Mouse (Mus musculus) duodenum, adult 2 months (tissue): Measurements from ENCODE around the gene Lonp1. TPM values are rescaled to one million over a fixed set of nuclear protein-coding genes. Genes with fewer than 3 reads are reported as not detected.

Source experiments
- polyA plus RNA-seq: library from polyadenylated mRNA; depleted of rRNA; stranded (reverse); fragments of >200 nt; gene quantifications from 2 replicates; pipeline ENCODE4 v1.2.3, GENCODE M21; 2012; ENCODE audit warnings: low replicate concordance; rRNA removed

The Lonp1 gene
- polyA plus RNA-seq, result 47.0 and 47.8 TPM in 2 replicates

DNA sequence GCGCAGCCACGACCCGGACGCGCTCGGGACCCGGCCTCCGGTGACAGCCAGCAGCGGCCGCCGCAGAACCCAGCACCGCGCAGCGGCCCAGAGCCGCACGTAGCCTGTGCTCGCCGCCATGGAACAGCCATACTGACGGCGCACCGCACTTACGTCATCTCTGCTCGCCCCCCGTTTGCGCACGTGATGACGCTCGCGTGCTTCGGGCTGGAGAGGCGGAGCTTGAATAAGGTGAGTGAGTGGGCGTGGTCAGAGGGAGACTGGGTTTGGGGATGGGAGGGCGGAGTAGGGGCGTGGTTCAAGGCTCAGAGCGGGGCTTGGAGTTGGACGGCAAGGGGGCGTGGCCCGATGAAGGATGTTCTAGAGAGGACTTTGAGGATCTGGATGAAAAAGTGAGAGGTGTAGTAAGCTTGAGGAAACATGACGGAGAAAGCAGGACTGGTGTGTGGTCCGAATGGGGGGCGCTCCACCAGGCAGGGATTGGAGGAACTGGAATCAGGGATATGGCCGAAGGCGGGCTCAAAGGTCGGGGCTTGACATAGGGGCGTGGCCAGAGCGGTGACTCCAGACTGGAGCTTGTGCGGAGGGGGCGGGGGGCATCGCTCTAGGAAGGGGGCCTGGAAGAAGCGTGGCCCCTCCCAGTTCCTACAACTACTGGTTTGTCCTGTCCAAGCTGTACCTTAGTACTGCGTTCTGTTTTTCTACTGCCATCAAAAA is at the start of gene Lonp1:
Gene Lonp1 (minus strand): TSS at position 134 of the 717 bp plus-strand sequence.

DNA sequence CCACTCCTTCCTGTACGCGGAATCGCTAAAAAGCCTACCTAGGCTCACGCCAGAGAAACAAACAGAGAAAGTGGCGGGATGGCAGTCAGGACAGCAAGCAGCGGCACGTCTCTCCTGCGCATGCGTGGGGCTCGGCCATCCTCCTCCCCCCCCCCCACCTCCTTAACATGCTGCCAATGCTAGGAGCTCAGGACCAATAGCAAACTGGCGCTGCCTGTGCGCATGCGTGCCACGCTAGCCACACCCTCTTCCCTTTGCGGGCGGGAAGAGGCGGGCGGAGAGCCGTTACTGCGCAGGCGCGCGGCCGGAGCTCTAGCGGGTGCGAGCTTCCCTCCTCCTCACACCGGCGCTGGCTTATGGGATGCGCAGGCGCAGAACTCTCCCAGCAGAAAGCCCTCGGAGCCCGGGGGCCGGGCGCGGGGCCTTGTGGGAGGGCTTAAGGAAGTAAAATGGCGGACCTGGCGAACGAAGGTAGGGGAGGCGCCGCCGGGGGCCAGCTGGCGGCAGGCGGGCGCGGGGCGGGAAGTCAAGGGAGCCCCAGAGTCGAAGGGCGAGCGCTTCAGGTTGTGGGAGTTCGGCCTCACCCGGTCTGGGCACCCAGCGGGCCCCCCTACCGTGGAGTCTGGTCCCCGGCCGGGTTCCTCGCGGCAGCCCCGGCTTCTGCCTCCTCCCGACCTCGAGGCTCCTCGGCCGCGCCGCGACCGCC is 46.4 kb upstream of the Lonp1 start, which contains the start of gene Ranbp3:
Gene Ranbp3 (plus strand): TSS at position 354 of the 706 bp plus-strand sequence.

DNA sequence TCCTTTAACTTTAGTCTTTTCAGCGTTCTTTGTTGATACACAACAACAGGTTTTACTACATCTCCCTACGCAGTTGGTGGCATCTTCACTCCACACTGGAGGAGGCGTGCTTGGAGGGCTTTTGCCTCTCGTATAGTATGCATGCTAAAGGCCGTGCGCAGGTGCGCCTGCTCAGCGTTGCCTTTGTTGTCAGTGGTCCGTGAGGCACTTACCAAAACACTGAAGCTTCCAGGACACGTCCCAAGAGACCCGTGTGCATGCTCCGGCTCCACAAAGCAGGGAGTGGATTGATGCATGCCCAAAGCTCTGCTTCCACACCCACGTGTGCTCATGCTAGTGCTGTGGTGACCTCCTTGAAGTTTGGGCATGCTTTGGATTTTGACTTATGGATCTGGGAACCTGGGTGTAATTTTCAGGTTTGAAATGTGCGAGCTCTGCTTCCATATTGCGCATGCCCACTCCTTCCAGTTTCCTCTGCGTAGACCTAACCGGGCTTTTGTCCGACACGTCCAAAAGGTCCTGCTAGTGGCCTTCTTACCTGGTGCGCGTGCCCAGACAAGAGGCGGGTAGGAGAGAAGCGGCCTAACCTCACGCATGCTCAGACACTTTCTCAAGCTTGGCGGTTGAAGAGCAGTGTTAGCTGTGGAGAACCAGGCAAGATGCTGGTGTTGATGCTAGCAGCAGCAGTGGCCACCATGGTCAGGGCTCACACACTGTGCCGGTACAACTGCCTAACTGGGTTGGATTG is 1.0 kb upstream of the Lonp1 start, which contains the start of gene Catsperd:
Gene Catsperd (plus strand): TSS at position 614 of the 748 bp plus-strand sequence.

DNA sequence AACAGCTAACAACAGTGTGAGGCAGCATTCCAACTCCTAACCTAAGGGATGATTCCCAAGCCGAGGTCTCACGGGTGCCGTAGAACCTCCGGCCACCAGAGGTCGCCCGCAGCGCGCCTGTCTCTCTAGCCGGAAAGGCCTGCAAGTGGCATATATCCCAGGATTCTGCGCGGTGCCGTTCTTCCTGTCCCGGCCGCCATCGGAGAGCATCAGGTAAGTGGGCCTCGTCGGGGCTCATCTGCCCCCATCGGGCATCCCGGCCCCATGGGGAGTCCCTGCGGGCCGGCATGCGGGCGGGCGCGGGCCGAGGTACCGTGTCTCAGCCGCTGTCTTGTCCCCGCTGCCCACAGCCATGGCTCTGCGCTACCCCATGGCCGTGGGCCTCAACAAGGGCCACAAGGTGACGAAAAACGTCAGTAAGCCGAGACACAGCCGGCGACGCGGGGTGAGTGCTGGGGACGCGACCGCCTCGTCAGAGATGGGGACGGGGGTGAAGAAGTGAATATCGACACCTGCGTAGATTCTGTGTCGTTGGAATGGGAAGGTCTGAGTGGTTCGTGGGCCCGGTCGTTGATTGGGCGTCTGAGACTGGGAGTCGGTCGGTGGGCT is 13.3 kb downstream of the Lonp1 start, which contains the start of gene Rpl36:
Gene Rpl36 (plus strand): TSS at position 181 of the 609 bp plus-strand sequence.

DNA sequence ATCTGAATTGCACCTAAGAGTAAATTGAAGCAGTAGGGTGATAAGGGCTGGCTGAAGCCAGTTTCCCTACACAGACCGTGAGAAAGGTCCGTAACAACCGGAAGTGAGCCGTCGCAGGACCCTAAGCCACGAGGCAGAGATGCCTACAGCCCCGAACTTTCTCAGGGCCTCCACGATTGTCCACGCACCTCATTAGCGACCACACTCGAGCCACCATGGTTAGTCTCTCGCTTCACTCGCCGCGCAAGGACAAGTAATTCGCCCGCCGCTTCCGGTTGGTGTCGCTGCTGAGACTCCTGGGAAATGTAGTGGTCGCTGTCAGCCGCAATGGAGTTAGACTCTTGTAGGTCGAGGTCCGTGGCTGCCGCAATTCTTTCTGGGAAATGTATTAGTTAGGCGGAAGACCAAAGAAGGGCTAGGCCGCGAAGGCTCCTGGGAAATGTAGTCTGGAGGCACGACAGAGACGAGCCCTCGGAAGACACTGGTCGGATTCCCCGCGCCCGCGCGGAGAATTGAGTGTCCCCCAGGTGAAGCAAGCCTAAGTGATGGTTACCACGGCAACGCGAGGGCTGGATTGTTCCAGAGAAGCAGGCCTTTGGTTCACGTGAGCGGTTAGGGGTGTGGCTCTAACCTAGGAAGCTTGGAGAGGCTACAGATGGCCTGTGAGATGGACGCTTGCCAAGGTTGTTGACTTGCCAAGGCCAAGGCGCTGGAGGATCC is 17.1 kb downstream of the Lonp1 start, which contains the start of gene 2410015M20Rik:
Gene 2410015M20Rik (minus strand): TSS at position 320 of the 720 bp plus-strand sequence.

DNA sequence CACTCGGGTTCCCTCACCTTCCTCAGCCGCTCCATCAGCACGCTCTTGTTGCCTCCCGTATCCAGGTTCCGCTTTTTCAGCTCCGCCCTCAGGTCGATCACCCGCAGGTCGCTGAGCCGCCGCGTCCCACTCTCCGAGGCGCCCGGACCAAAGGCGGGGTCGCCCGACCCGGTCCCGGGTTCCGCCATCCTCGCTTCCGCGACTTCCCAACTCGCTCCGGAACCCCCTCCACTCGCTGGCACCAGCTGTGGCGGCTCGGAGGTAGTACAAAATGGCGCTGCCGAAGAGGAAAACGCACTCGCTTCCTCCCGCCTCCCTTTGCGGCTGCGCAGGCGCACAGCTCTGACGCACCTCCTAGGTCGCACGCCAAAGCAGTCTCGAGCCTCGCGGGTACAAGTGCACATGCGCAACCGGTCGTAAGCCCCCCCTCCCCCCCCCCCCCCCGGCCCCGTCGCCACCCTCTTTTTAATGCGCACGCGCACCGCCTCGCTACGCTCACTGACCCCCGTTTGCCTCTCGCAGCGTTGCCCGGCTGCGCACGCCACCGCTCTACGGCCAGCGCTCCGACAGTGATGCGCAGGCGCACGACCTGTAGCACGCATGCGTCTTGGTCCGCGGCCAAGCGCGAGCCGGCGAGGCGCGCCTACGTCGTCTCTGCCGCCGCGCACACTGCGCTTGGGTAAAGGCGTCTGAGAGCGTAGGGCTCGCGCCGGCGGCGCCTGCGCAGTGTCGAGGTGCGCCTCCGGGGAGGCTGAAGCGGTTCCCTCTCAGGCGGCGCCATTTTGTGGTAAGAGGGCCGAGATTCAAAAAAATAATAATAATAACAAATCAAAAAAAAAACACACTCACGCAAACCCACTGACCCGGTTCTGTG is 42.2 kb downstream of the Lonp1 start, which contains the start of the genes Safb2 and Safb:
Gene Safb2 (minus strand): TSS at position 329 of the 874 bp plus-strand sequence.
Gene Safb (plus strand): TSS at position 569 of the 874 bp plus-strand sequence.

Other genes with a start within 250 kb of the Lonp1 start
- 25.7 and 52.3 TPM in 2 replicates for gene Ptprs, start 150.4 kb downstream of the Lonp1 start, polyA plus RNA-seq
- gene Znrf4, start 114.5 kb downstream of the Lonp1 start, polyA plus RNA-seq, result not detected in 2 replicates
- 2.0 and 4.9 TPM in 2 replicates for gene Gm20219, start 72.5 kb downstream of the Lonp1 start, polyA plus RNA-seq
- gene Safb2, start 42.3 kb downstream of the Lonp1 start, polyA plus RNA-seq, result 81.6 and 116 TPM in 2 replicates
- 94.0 and 121 TPM in 2 replicates for gene Safb, start 42.1 kb downstream of the Lonp1 start, polyA plus RNA-seq
- gene 2410015M20Rik, start 17.1 kb downstream of the Lonp1 start, polyA plus RNA-seq, result 110 and 138 TPM in 2 replicates
- 1,297 and 1,737 TPM in 2 replicates for gene Rpl36, start 13.5 kb downstream of the Lonp1 start, polyA plus RNA-seq
- gene Catsperd, start 1.3 kb upstream of the Lonp1 start, polyA plus RNA-seq, result 0.21 and 0.26 TPM in 2 replicates
- gene Ranbp3, start 46.4 kb upstream of the Lonp1 start, polyA plus RNA-seq, result 54.2 and 59.4 TPM in 2 replicates
- gene Ndufa11, start 90.9 kb upstream of the Lonp1 start, polyA plus RNA-seq, result 935 and 1,518 TPM in 2 replicates
- gene Vmac, start 91.1 kb upstream of the Lonp1 start, polyA plus RNA-seq, result 12.6 and 14.3 TPM in 2 replicates
- gene Nrtn, start 130.6 kb upstream of the Lonp1 start, polyA plus RNA-seq, result 42.6 and 69.2 TPM in 2 replicates
- gene Dus3l, start 137.9 kb upstream of the Lonp1 start, polyA plus RNA-seq, result 52.6 and 66.0 TPM in 2 replicates
- gene Prr22, start 143.4 kb upstream of the Lonp1 start, polyA plus RNA-seq, result 6.7 and 10.7 TPM in 2 replicates
- 6.4 and 8.5 TPM in 2 replicates for gene Rfx2, start 204.1 kb upstream of the Lonp1 start, polyA plus RNA-seq
- not detected in 2 replicates for gene Acsbg2, start 247.6 kb upstream of the Lonp1 start, polyA plus RNA-seq
- gene 1700061G19Rik, start 248.6 kb upstream of the Lonp1 start, polyA plus RNA-seq, result 0.04 and 0.06 TPM in 2 replicates